Mouse (Mus musculus): ENCODE data around the gene Tap1. TPM values are rescaled to one million over a fixed set of nuclear protein-coding genes. Genes with fewer than 3 reads are reported as not detected.

Gene Tap1
- total RNA-seq (2014; fragmentation: Nextera tagmentation) (6.5 and 6.8 TPM in 2 replicates), total RNA-seq (2017) (7.2 and 11.0 TPM in 2 replicates), polyA plus RNA-seq (2012) (7.4 and 7.6 TPM in 2 replicates)

DNA sequence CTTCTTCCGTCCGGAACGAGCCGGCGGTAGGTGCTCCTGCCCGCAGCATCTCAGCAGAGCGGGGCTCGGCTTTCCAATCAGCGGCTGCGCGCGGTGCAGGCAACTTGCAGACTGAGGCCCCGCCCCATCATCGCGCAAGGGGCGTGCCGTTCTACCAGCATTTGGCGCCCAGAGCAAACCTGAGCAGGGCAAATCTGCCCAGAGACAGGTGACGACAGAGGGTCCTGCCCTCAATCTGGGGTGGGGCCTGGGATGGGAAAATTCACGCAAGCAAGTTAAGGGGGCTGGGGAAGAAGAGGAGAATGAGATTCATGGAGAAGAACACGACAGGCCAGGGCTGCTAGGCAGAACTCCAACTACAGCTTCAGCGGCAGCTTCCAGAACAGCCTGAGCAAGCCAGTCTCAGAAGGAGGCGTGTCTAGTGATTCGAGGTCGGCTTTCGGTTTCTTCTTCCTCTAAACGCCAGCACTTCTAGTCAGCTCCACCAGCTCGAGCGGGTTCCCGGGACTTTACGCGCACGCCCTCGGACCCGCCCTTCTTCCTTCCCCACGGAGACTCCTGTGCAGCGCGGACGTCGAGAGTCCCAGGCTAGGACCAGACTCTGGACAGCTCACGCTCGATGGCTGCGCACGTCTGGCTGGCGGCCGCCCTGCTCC lies at the start of gene Tap1, which contains the start of gene Psmb9:
Tap1 (plus strand) TSS at position 293 of the 656 bp plus-strand sequence.
Psmb9 (minus strand) TSS at position 504 of the 656 bp plus-strand sequence.
- TF ChIP-seq CTCF (IDR thresholded peaks at IDR 0.05; ENCODE audit: low read depth, low read length): no peak
- no peak for TF ChIP-seq POLR2AphosphoS5 (IDR thresholded peaks at IDR 0.05; ENCODE audit: insufficient replicate concordance, low read depth, low read length)
- TF ChIP-seq GATA2 (IDR thresholded peaks at IDR 0.05; ENCODE audit: borderline replicate concordance, low read depth, low read length): no peak
- TF ChIP-seq TAL1 (conservative IDR thresholded peaks at IDR 0.05; ENCODE audit: low read depth, low read length): no peak
- no peak for TF ChIP-seq GATA1 (IDR thresholded peaks at IDR 0.05; ENCODE audit: borderline replicate concordance, low read length)
- H3K4me1 ChIP-seq (ENCODE audit: insufficient read depth, low read depth, low read length): peaks cover 26% of the 10 kb centered on the region
- H3K27me3 ChIP-seq (ENCODE audit: insufficient read depth, low read length): peaks cover 40% of the 10 kb centered on the region
- H3K4me3 ChIP-seq (ENCODE audit: low read depth, low read length): peak within 1 kb of the TSS; percentile 80
- DNase-seq (ENCODE audit: low spot score) (peak; percentile 88), ATAC-seq (ENCODE audit: extremely low read depth, insufficient number of reproducible peaks, low FRiP score, poor library complexity, severe bottlenecking) (peak; percentile 90)
- no peaks in the 10 kb centered on the region for H3K9me3 ChIP-seq (replicated peaks)
- H3K36me3 ChIP-seq (replicated peaks): peaks cover 15% of the 10 kb centered on the region

DNA sequence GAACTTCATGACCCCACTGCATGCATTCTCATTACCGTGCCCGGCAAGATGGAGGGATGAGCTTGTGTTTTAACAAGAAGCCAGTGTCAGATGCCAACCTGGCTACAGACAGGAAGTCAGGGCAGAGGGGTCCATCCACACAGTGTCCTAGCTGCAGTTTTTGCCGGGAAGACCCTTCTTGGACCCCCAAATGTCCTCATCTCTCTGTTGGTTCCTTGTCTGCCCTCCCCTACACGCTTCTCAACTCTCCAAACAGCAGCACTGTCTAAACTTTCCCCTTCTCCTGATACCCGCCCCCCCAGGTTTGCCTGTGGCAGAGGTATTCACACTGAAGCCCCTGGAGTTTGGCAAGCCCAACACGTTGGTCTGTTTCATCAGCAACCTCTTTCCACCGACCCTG lies 49.8 kb upstream of the Tap1 start:
- Histone ChIP-seq H3K36me3 (replicated peaks) (no peaks in the 10 kb centered on the region), H3K4me3 (ENCODE audit: low read depth, low read length) (no peak overlapping the region), H3K4me1 (ENCODE audit: insufficient read depth, low read depth, low read length) (peaks cover 15% of the 10 kb centered on the region), H3K9me3 (replicated peaks) (no peaks in the 10 kb centered on the region), H3K27me3 (ENCODE audit: insufficient read depth, low read length) (peaks cover 73% of the 10 kb centered on the region)
- TF ChIP-seq TAL1 (conservative IDR thresholded peaks at IDR 0.05; ENCODE audit: low read depth, low read length) (no peak), GATA1 (IDR thresholded peaks at IDR 0.05; ENCODE audit: borderline replicate concordance, low read length) (no peak), POLR2AphosphoS5 (IDR thresholded peaks at IDR 0.05; ENCODE audit: insufficient replicate concordance, low read depth, low read length) (no peak)
- ATAC-seq (ENCODE audit: extremely low read depth, insufficient number of reproducible peaks, low FRiP score, poor library complexity, severe bottlenecking) (no peak), DNase-seq (ENCODE audit: low spot score) (no peak)

DNA sequence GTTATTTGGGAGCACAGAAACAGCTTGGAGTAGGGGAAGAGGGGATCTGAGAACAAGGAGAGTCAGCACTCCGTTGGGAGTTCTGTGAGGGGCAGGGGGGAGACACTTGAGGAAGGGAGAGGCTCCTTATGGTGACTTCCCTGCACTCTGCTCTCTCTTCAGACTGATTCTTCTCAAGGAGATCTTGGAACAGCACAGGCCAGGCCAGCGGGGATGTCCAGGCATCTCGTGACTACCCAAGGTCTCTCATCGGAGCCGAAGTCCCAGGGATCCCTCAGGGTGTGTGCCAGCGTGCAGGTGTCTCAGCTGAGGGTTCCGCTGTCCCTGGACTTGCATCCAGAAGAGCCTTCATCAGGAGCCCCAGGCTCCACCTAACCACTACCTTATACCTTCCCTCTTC lies 48.7 kb upstream of the Tap1 start:
- DNase-seq (ENCODE audit: low spot score): no peak
- TF ChIP-seq TAL1 (conservative IDR thresholded peaks at IDR 0.05; ENCODE audit: low read depth, low read length) (no peak), CTCF (IDR thresholded peaks at IDR 0.05; ENCODE audit: low read depth, low read length) (no peak), GATA1 (IDR thresholded peaks at IDR 0.05; ENCODE audit: borderline replicate concordance, low read length) (no peak), POLR2AphosphoS5 (IDR thresholded peaks at IDR 0.05; ENCODE audit: insufficient replicate concordance, low read depth, low read length) (no peak), GATA2 (IDR thresholded peaks at IDR 0.05; ENCODE audit: borderline replicate concordance, low read depth, low read length) (no peak)
- Histone ChIP-seq H3K27me3 (ENCODE audit: insufficient read depth, low read length) (peaks cover 71% of the 10 kb centered on the region), H3K36me3 (replicated peaks) (no peaks in the 10 kb centered on the region), H3K9me3 (replicated peaks) (no peaks in the 10 kb centered on the region), H3K4me1 (ENCODE audit: insufficient read depth, low read depth, low read length) (peaks cover 21% of the 10 kb centered on the region), H3K4me3 (ENCODE audit: low read depth, low read length) (no peak overlapping the region)
- ATAC-seq (ENCODE audit: extremely low read depth, insufficient number of reproducible peaks, low FRiP score, poor library complexity, severe bottlenecking): no peak

DNA sequence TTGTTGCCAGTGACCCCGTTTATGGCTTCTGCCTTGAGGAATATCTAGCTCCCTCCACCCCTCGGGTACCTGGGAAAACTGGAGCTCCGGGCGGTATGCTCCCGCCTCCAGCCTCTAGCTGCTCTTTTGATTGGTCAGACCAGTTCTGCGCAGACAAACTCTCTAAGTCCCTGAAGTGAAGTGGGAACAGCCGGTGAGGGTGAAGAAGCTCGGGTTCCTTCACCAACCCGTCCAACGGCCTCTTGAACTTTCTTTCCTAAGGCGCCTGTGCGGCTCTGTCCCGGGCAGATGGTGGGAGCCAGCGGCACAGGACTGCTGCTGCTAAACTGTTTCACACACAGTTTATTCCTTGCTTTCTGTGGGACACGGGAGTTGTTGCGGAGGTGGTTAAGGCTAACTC lies 47.9 kb upstream of the Tap1 start:
- Histone ChIP-seq H3K9me3 (replicated peaks) (no peaks in the 10 kb centered on the region), H3K4me3 (ENCODE audit: low read depth, low read length) (no peak overlapping the region), H3K27me3 (ENCODE audit: insufficient read depth, low read length) (peaks cover 66% of the 10 kb centered on the region), H3K4me1 (ENCODE audit: insufficient read depth, low read depth, low read length) (peaks cover 18% of the 10 kb centered on the region), H3K36me3 (replicated peaks) (no peaks in the 10 kb centered on the region)
- ATAC-seq (ENCODE audit: extremely low read depth, insufficient number of reproducible peaks, low FRiP score, poor library complexity, severe bottlenecking): no peak
- DNase-seq (ENCODE audit: low spot score): no peak
- TF ChIP-seq CTCF (IDR thresholded peaks at IDR 0.05; ENCODE audit: low read depth, low read length) (no peak), TAL1 (conservative IDR thresholded peaks at IDR 0.05; ENCODE audit: low read depth, low read length) (no peak), GATA1 (IDR thresholded peaks at IDR 0.05; ENCODE audit: borderline replicate concordance, low read length) (no peak), POLR2AphosphoS5 (IDR thresholded peaks at IDR 0.05; ENCODE audit: insufficient replicate concordance, low read depth, low read length) (no peak), GATA2 (IDR thresholded peaks at IDR 0.05; ENCODE audit: borderline replicate concordance, low read depth, low read length) (no peak)

DNA sequence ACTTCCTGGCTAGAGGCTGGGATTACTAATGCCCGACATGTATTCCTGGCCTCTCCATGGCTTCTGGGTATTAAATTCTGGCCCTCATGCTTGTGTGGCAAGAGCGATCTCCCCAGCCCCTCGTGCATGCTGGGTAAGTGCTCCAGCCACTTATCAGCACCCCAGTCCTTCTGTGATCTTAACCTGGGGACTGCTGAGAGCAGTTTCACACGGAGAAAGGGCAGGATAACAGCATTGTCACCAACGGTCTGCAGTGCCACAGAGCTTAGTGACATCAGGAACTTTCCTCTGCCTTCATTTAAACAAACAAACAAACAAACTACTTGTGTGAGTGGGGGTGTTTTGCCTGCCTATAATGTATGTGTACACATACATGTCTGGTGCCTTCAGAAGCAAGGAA lies 47.1 kb upstream of the Tap1 start:
- H3K27me3 ChIP-seq (ENCODE audit: insufficient read depth, low read length): peaks cover 69% of the 10 kb centered on the region
- ATAC-seq (ENCODE audit: extremely low read depth, insufficient number of reproducible peaks, low FRiP score, poor library complexity, severe bottlenecking): no peak
- H3K9me3 ChIP-seq (replicated peaks): no peaks in the 10 kb centered on the region
- H3K36me3 ChIP-seq (replicated peaks): no peaks in the 10 kb centered on the region
- TF ChIP-seq POLR2AphosphoS5 (IDR thresholded peaks at IDR 0.05; ENCODE audit: insufficient replicate concordance, low read depth, low read length) (no peak), GATA1 (IDR thresholded peaks at IDR 0.05; ENCODE audit: borderline replicate concordance, low read length) (no peak), TAL1 (conservative IDR thresholded peaks at IDR 0.05; ENCODE audit: low read depth, low read length) (no peak), GATA2 (IDR thresholded peaks at IDR 0.05; ENCODE audit: borderline replicate concordance, low read depth, low read length) (no peak)
- DNase-seq (ENCODE audit: low spot score): no peak
- H3K4me3 ChIP-seq (ENCODE audit: low read depth, low read length): no peak overlapping the region
- H3K4me1 ChIP-seq (ENCODE audit: insufficient read depth, low read depth, low read length): peaks cover 13% of the 10 kb centered on the region

DNA sequence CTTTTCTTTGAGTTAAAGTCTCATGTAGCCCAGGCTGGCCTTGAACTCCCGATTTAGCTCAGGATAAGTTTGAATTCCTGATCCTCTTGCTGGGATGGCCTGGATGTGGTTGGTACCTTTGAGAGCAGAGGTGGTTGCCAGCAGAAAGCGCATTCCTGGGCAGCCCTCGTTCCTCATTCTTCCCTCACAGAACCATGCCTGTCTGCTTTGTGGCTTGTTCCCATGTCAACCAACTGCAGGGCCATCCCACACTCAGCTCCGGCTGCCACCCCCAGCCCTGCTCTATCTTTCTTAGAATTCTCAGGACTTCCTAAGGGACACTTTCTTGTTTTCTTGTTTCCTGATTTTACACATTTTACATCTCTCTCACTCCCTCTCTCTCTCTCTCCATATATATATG lies 45.9 kb upstream of the Tap1 start:
- no peak for TF ChIP-seq CTCF (IDR thresholded peaks at IDR 0.05; ENCODE audit: low read depth, low read length)
- TF ChIP-seq POLR2AphosphoS5 (IDR thresholded peaks at IDR 0.05; ENCODE audit: insufficient replicate concordance, low read depth, low read length): no peak
- no peak for TF ChIP-seq GATA2 (IDR thresholded peaks at IDR 0.05; ENCODE audit: borderline replicate concordance, low read depth, low read length)
- TF ChIP-seq TAL1 (conservative IDR thresholded peaks at IDR 0.05; ENCODE audit: low read depth, low read length): no peak
- TF ChIP-seq GATA1 (IDR thresholded peaks at IDR 0.05; ENCODE audit: borderline replicate concordance, low read length): no peak
- no peak for DNase-seq (ENCODE audit: low spot score)
- H3K9me3 ChIP-seq (replicated peaks): no peaks in the 10 kb centered on the region
- peaks cover 6% of the 10 kb centered on the region for H3K4me1 ChIP-seq (ENCODE audit: insufficient read depth, low read depth, low read length)
- no peak for ATAC-seq (ENCODE audit: extremely low read depth, insufficient number of reproducible peaks, low FRiP score, poor library complexity, severe bottlenecking)
- no peaks in the 10 kb centered on the region for H3K36me3 ChIP-seq (replicated peaks)
- peaks cover 66% of the 10 kb centered on the region for H3K27me3 ChIP-seq (ENCODE audit: insufficient read depth, low read length)
- H3K4me3 ChIP-seq (ENCODE audit: low read depth, low read length): no peak overlapping the region
